Mouse (Mus musculus): Measurements from ENCODE around the gene Ubqln3. TPM values are rescaled to one million over a fixed set of nuclear protein-coding genes. Genes with fewer than 3 reads are reported as not detected.

Ubqln3 gene
- polyA plus RNA-seq, 1 experiment from 2014 or later, result not detected

DNA sequence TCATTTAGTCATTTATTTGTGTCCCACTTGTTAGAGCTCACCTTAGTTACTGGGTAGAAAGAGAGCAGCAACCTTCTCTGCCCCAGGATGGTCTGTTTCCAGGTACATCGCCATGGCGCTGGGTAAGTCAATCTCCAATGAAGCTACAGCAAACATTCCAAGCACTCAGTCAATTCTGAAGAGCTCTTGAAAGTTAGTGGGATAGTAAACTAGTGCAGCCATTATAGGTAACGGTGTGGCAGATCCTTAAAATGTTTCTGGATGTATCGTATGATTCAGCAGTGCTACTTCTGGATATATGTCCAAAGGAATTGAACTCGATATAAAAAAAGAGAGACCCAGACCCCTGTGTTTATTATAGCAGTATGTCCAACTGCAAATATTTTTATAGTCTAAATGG is 5.8 kb downstream of the Ubqln3 start, which contains the start of gene Olfr643:
Gene Olfr643 (minus strand): TSS at position 101 of the 400 bp plus-strand sequence.
- Histone ChIP-seq H3K4me3 (ENCODE audit: low read length) (no peak within 1 kb of the TSS), H3K27me3 (replicated peaks; ENCODE audit: control insufficient read depth, insufficient read depth, low read length) (no peaks in the 10 kb centered on the region), H3K36me3 (ENCODE audit: control insufficient read depth, insufficient read depth, low read length) (no peaks in the 10 kb centered on the region), H3K9me3 (ENCODE audit: control insufficient read depth, low read length) (no peaks in the 10 kb centered on the region), H3K4me1 (ENCODE audit: control insufficient read depth, insufficient read depth, low read length) (no peaks in the 10 kb centered on the region), H3K4me2 (ENCODE audit: low read depth, low read length) (no peak within 1 kb of the TSS), H3K27ac (ENCODE audit: low read length) (no peak within 1 kb of the TSS), H3K9ac (ENCODE audit: low read depth, low read length) (no peak within 1 kb of the TSS)
- 77% methylated on average over 5 of the region's 5 CpGs for WGBS
- ATAC-seq, result no peak

- no peak within 1 kb of the TSS for H3K27ac ChIP-seq (ENCODE audit: low read length)
- no peaks in the 10 kb centered on the region for H3K27me3 ChIP-seq (replicated peaks; ENCODE audit: control insufficient read depth, insufficient read depth, low read length)
- H3K9ac ChIP-seq (ENCODE audit: low read depth, low read length), result no peak within 1 kb of the TSS
- no peak within 1 kb of the TSS for H3K4me3 ChIP-seq (ENCODE audit: low read length)
- ATAC-seq, result no peak
- no peaks in the 10 kb centered on the region for H3K9me3 ChIP-seq (ENCODE audit: control insufficient read depth, low read length)
- 93% methylated on average over 5 of the region's 5 CpGs for WGBS
- H3K4me1 ChIP-seq (ENCODE audit: control insufficient read depth, insufficient read depth, low read length), result no peaks in the 10 kb centered on the region
- H3K4me2 ChIP-seq (ENCODE audit: low read depth, low read length), result no peak within 1 kb of the TSS
- no peaks in the 10 kb centered on the region for H3K36me3 ChIP-seq (ENCODE audit: control insufficient read depth, insufficient read depth, low read length)
These were observed 13.4 kb downstream of the Ubqln3 start, which contains the start of gene Ubqln5 for GRCm38 (mm10) chr7:104129726-104130125. TSS of gene Ubqln5 (minus strand) at chr7:104129826.

DNA sequence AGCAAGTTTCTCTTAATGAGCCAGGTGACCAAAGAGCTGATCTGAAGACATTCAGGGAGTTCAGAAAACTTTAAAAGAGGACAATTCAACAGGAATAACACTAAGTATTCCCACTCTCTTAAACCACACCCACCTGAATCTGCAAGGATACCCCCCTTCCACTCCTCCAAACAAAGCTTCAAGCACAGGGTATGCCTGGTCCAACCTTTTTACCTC is 38.4 kb downstream of the Ubqln3 start, which contains the start of gene Olfr646:
Gene Olfr646 (plus strand): TSS at position 117 of the 216 bp plus-strand sequence.
- no peaks in the 10 kb centered on the region for H3K27me3 ChIP-seq (replicated peaks; ENCODE audit: control insufficient read depth, insufficient read depth, low read length)
- ATAC-seq, result no peak
- no peak within 1 kb of the TSS for H3K9ac ChIP-seq (ENCODE audit: low read depth, low read length)
- H3K27ac ChIP-seq (ENCODE audit: low read length), result no peak within 1 kb of the TSS
- H3K4me1 ChIP-seq (ENCODE audit: control insufficient read depth, insufficient read depth, low read length), result no peaks in the 10 kb centered on the region
- H3K36me3 ChIP-seq (ENCODE audit: control insufficient read depth, insufficient read depth, low read length), result no peaks in the 10 kb centered on the region
- H3K9me3 ChIP-seq (ENCODE audit: control insufficient read depth, low read length), result no peaks in the 10 kb centered on the region
- H3K4me3 ChIP-seq (ENCODE audit: low read length), result no peak within 1 kb of the TSS
- H3K4me2 ChIP-seq (ENCODE audit: low read depth, low read length), result no peak within 1 kb of the TSS

GRCm38 (mm10) chr7:104103913-104104756 is 38.9 kb downstream of the Ubqln3 start:
- H3K4me1 ChIP-seq (ENCODE audit: control insufficient read depth, insufficient read depth, low read length), result no peaks in the 10 kb centered on the region
- no peaks in the 10 kb centered on the region for H3K36me3 ChIP-seq (ENCODE audit: control insufficient read depth, insufficient read depth, low read length)
- ATAC-seq, result no peak
- no peaks in the 10 kb centered on the region for H3K27me3 ChIP-seq (replicated peaks; ENCODE audit: control insufficient read depth, insufficient read depth, low read length)
- H3K4me3 ChIP-seq (ENCODE audit: low read length), result no peak overlapping the region
- no peak overlapping the region for H3K9ac ChIP-seq (ENCODE audit: low read depth, low read length)
- H3K27ac ChIP-seq (ENCODE audit: low read length), result no peak overlapping the region
- no peaks in the 10 kb centered on the region for H3K9me3 ChIP-seq (ENCODE audit: control insufficient read depth, low read length)
- H3K4me2 ChIP-seq (ENCODE audit: low read depth, low read length), result no peak overlapping the region
- WGBS, result 43% methylated on average over 4 of the region's 4 CpGs

Other genes with a start within 250 kb of the Ubqln3 start
- gene Olfr64, start 248.8 kb downstream of the Ubqln3 start, polyA plus RNA-seq (2015; fragmentation: Nextera tagmentation; extraction: Ambion mirVana), result not detected in 2 replicates
- gene Olfr65, start 239.8 kb downstream of the Ubqln3 start, polyA plus RNA-seq (2015; fragmentation: Nextera tagmentation; extraction: Ambion mirVana), result not detected in 2 replicates
- not detected in 2 replicates for gene Olfr631, start 214.5 kb downstream of the Ubqln3 start, polyA plus RNA-seq (2015; fragmentation: Nextera tagmentation; extraction: Ambion mirVana)
- not detected in 2 replicates for gene Olfr632, start 208.9 kb downstream of the Ubqln3 start, polyA plus RNA-seq (2015; fragmentation: Nextera tagmentation; extraction: Ambion mirVana)
- gene Olfr633, start 198.8 kb downstream of the Ubqln3 start, polyA plus RNA-seq (2015; fragmentation: Nextera tagmentation; extraction: Ambion mirVana), result not detected in 2 replicates
- not detected in 2 replicates for gene Olfr635, start 172.1 kb downstream of the Ubqln3 start, polyA plus RNA-seq (2015; fragmentation: Nextera tagmentation; extraction: Ambion mirVana)
- gene Olfr638, start 144.5 kb downstream of the Ubqln3 start, polyA plus RNA-seq (2015; fragmentation: Nextera tagmentation; extraction: Ambion mirVana), result not detected in 2 replicates
- gene Olfr639, start 126.0 kb downstream of the Ubqln3 start, polyA plus RNA-seq (2015; fragmentation: Nextera tagmentation; extraction: Ambion mirVana), result not detected in 2 replicates
- gene Olfr640, start 117.7 kb downstream of the Ubqln3 start, polyA plus RNA-seq (2015; fragmentation: Nextera tagmentation; extraction: Ambion mirVana), result not detected in 2 replicates
- not detected in 2 replicates for gene Olfr641, start 107.8 kb downstream of the Ubqln3 start, polyA plus RNA-seq (2015; fragmentation: Nextera tagmentation; extraction: Ambion mirVana)
- gene Olfr642, start 90.6 kb downstream of the Ubqln3 start, polyA plus RNA-seq (2015; fragmentation: Nextera tagmentation; extraction: Ambion mirVana), result not detected in 2 replicates
- gene 4930516K23Rik, start 81.8 kb downstream of the Ubqln3 start, polyA plus RNA-seq (2015; fragmentation: Nextera tagmentation; extraction: Ambion mirVana), result not detected in 2 replicates
- gene Olfr644, start 71.4 kb downstream of the Ubqln3 start, polyA plus RNA-seq (2015; fragmentation: Nextera tagmentation; extraction: Ambion mirVana), result not detected in 2 replicates
- gene Olfr645, start 57.8 kb downstream of the Ubqln3 start, polyA plus RNA-seq (2015; fragmentation: Nextera tagmentation; extraction: Ambion mirVana), result not detected in 2 replicates
- gene Olfr646, start 38.4 kb downstream of the Ubqln3 start, polyA plus RNA-seq (2015; fragmentation: Nextera tagmentation; extraction: Ambion mirVana), result not detected in 2 replicates
- not detected in 2 replicates for gene Ubqln5, start 13.5 kb downstream of the Ubqln3 start, polyA plus RNA-seq (2015; fragmentation: Nextera tagmentation; extraction: Ambion mirVana)
- gene Olfr643, start 5.9 kb downstream of the Ubqln3 start, polyA plus RNA-seq (2015; fragmentation: Nextera tagmentation; extraction: Ambion mirVana), result not detected in 2 replicates
- gene Ubqlnl, start 7.3 kb upstream of the Ubqln3 start, polyA plus RNA-seq (2015; fragmentation: Nextera tagmentation; extraction: Ambion mirVana), result not detected in 2 replicates
- gene Olfm5, start 21.6 kb upstream of the Ubqln3 start, polyA plus RNA-seq (2015; fragmentation: Nextera tagmentation; extraction: Ambion mirVana), result not detected in 2 replicates
- gene Olfr648, start 40.1 kb upstream of the Ubqln3 start, polyA plus RNA-seq (2015; fragmentation: Nextera tagmentation; extraction: Ambion mirVana), result 0.11 and 0.20 TPM in 2 replicates
- not detected in 2 replicates for gene Olfr649, start 52.7 kb upstream of the Ubqln3 start, polyA plus RNA-seq (2015; fragmentation: Nextera tagmentation; extraction: Ambion mirVana)
- 0.78 and 1.2 TPM in 2 replicates for gene Trim6, start 75.5 kb upstream of the Ubqln3 start, polyA plus RNA-seq (2015; fragmentation: Nextera tagmentation; extraction: Ambion mirVana)
- 2.0 and 2.6 TPM in 2 replicates for gene Trim34a, start 101.2 kb upstream of the Ubqln3 start, polyA plus RNA-seq (2015; fragmentation: Nextera tagmentation; extraction: Ambion mirVana)
- gene Trim5, start 144.8 kb upstream of the Ubqln3 start, polyA plus RNA-seq (2015; fragmentation: Nextera tagmentation; extraction: Ambion mirVana), result 0.33 and 0.47 TPM in 2 replicates
- gene Trim12a, start 172.2 kb upstream of the Ubqln3 start, polyA plus RNA-seq (2015; fragmentation: Nextera tagmentation; extraction: Ambion mirVana), result 5.1 and 6.3 TPM in 2 replicates
- 0.13 TPM in 1 of 2 replicates, not detected in the other for gene Trim34b, start 186.2 kb upstream of the Ubqln3 start, polyA plus RNA-seq (2015; fragmentation: Nextera tagmentation; extraction: Ambion mirVana)
- 1.9 and 2.5 TPM in 2 replicates for gene Trim12c, start 210.1 kb upstream of the Ubqln3 start, polyA plus RNA-seq (2015; fragmentation: Nextera tagmentation; extraction: Ambion mirVana)
- 0.06 and 0.20 TPM in 2 replicates for gene Trim30b, start 226.6 kb upstream of the Ubqln3 start, polyA plus RNA-seq (2015; fragmentation: Nextera tagmentation; extraction: Ambion mirVana)